29 mouse cellular contexts compared by ENCODE assay signal in the genomic region with DNA sequence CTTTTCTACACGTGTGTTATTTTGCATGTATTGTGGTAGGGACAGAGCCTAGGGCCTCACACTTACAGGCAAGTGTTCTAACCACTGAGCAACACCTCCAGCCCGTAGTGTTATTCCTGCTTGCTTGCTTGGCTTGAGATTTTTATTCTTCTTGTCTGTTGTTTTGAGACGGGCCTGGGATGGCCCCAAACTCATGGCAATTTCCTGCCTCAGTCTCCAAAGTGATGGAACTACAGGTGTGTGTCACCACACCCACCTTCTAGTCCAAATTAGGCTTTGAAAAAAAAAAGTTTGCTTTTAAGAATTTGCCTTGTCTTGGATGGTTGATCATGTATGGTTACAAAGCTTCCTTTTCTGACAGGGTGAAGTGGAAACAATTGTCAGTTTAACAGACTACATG. TPM values are rescaled to one million over a fixed set of nuclear protein-coding genes. Genes with fewer than 3 reads are reported as not detected.
DNase-seq lines count a peak whose midpoint lies in the region; ATAC-seq and TF ChIP-seq lines count a peak whose summit lies in the region.
"Had no signal": no experiment of that assay in that cellular context is flagged by ENCODE, and none has a peak within 500 bp of the region (broad histone marks: within the 10 kb centered on the region; RNA-seq: fewer than 3 reads in every experiment).

No protein-coding gene starts in this region.

- peaks cover 98% of the 10 kb centered on the region for H3K4me1 ChIP-seq in heart, embryonic 10.5 days
- peaks cover 88% of the 10 kb centered on the region for H3K4me1 ChIP-seq in liver, embryonic 15.5 days (replicated peaks)
- peaks cover 19% of the 10 kb centered on the region for H3K4me1 ChIP-seq in liver, embryonic 11.5 days (replicated peaks; ENCODE audit: control insufficient read depth, insufficient read depth, low read length)
- peaks cover 31% of the 10 kb centered on the region for H3K4me1 ChIP-seq in bone marrow, adult 2 months (ENCODE audit: control insufficient read depth, insufficient read depth, low read length)
- no peaks in the 10 kb centered on the region for H3K4me1 ChIP-seq in forebrain, postnatal 0 days (ENCODE audit: insufficient read depth)

- H3K4me3 ChIP-seq in heart, embryonic 10.5 days = no peak overlapping the region
- no peak overlapping the region for H3K4me3 ChIP-seq in liver, embryonic 15.5 days (replicated peaks)
- H3K4me3 ChIP-seq in liver, embryonic 11.5 days (ENCODE audit: low read depth, low read length) = no peak overlapping the region
- H3K4me3 ChIP-seq in bone marrow, adult 2 months (replicated peaks; ENCODE audit: control insufficient read depth, low read depth, low read length) = no peak overlapping the region
- no peak overlapping the region for H3K4me3 ChIP-seq in forebrain, postnatal 0 days (ENCODE audit: low read depth, low read length)
- H3K4me3 ChIP-seq: embryonic facial prominence, embryonic 13.5 days; forebrain, embryonic 10.5 days; forebrain, embryonic 15.5 days; heart, embryonic 13.5 days; hindbrain, embryonic 13.5 days; left cerebral cortex, adult 2 months; limb, embryonic 12.5 days had no signal

- peak overlapping the region; percentile 78; the same call in 1 of the 2 replicates for H3K27ac ChIP-seq in heart, embryonic 10.5 days
- peak overlapping the region; percentile 33; the same call in 1 of the 2 replicates for H3K27ac ChIP-seq in liver, embryonic 15.5 days (replicated peaks)
- no peak overlapping the region for H3K27ac ChIP-seq in liver, embryonic 11.5 days (ENCODE audit: low read depth, low read length)
- peak overlapping the region; percentile 92 for H3K27ac ChIP-seq in bone marrow, adult 2 months (ENCODE audit: control insufficient read depth, insufficient read depth, low read depth, low read length, poor library complexity)
- H3K27ac ChIP-seq in forebrain, postnatal 0 days (ENCODE audit: low read depth, low read length) = no peak overlapping the region
- H3K27ac ChIP-seq: embryonic facial prominence, embryonic 13.5 days; forebrain, embryonic 10.5 days; forebrain, embryonic 15.5 days; hindbrain, embryonic 13.5 days; liver, embryonic 14.5 days had no signal

- H3K36me3 ChIP-seq in heart, embryonic 10.5 days = 0 out of 2 replicates have a peak, but pooled peaks cover 4% of the 10 kb centered on the region
- peaks cover 3% of the 10 kb centered on the region; the same call in 1 of the 2 replicates for H3K36me3 ChIP-seq in liver, embryonic 15.5 days (replicated peaks)
- H3K36me3 ChIP-seq in liver, embryonic 11.5 days (ENCODE audit: control insufficient read depth, insufficient read depth, low read length) = no peaks in the 10 kb centered on the region
- peaks cover under 1% of the 10 kb centered on the region; the same call in 1 of the 2 replicates for H3K36me3 ChIP-seq in forebrain, postnatal 0 days (ENCODE audit: insufficient read depth)
- H3K36me3 ChIP-seq: forebrain, embryonic 10.5 days; G1E had no signal

- no peak for TF ChIP-seq CTCF in bone marrow, adult 2 months (IDR thresholded peaks at IDR 0.05; ENCODE audit: control insufficient read depth, insufficient read depth, low read length)
- no peak for TF ChIP-seq CTCF in forebrain, postnatal 0 days (IDR thresholded peaks at IDR 0.05; ENCODE audit: low read depth)

- H3K9me3 ChIP-seq in heart, embryonic 10.5 days = no peaks in the 10 kb centered on the region
- H3K9me3 ChIP-seq in liver, embryonic 15.5 days (replicated peaks) = no peaks in the 10 kb centered on the region
- no peaks in the 10 kb centered on the region for H3K9me3 ChIP-seq in liver, embryonic 11.5 days (ENCODE audit: control insufficient read depth, low read length)
- H3K9me3 ChIP-seq in forebrain, postnatal 0 days (ENCODE audit: low read length) = no peaks in the 10 kb centered on the region
- H3K9me3 ChIP-seq: embryonic facial prominence, embryonic 13.5 days; forebrain, embryonic 10.5 days; forebrain, embryonic 15.5 days; G1E; heart, embryonic 13.5 days; hindbrain, embryonic 13.5 days; limb, embryonic 12.5 days had no signal

- H3K4me2 ChIP-seq in liver, embryonic 15.5 days = no peak overlapping the region
- H3K4me2 ChIP-seq in liver, embryonic 11.5 days = no peak overlapping the region
- no peak overlapping the region for H3K4me2 ChIP-seq in forebrain, postnatal 0 days (ENCODE audit: low read depth)
- H3K4me2 ChIP-seq: embryonic facial prominence, embryonic 13.5 days; forebrain, embryonic 15.5 days; heart, embryonic 13.5 days; hindbrain, embryonic 13.5 days; limb, embryonic 12.5 days; midbrain, embryonic 11.5 days had no signal

- ATAC-seq in liver, embryonic 15.5 days (ENCODE audit: insufficient read depth) = no peak
- ATAC-seq in liver, embryonic 11.5 days (replicated peaks; ENCODE audit: low FRiP score) = no peak
- no peak for ATAC-seq in forebrain, postnatal 0 days
- ATAC-seq: intestine, postnatal 0 days; midbrain, embryonic 16.5 days had no signal

- TF ChIP-seq POLR2A in bone marrow, adult 2 months (IDR thresholded peaks at IDR 0.05; ENCODE audit: borderline replicate concordance, control insufficient read depth, low read depth, low read length) = no peak

- DNase-seq in heart, embryonic 10.5 days (ENCODE audit: low spot score) = no peak
- DNase-seq in heart, adult 11 months = no peak
- no peak for DNase-seq in liver, embryonic 11.5 days (ENCODE audit: low spot score)
- peak; percentile 91 for DNase-seq in A20 (ENCODE audit: low read depth, low spot score)
- no peak for DNase-seq in forebrain, postnatal 0 days
- DNase-seq in urinary bladder, adult 2 months (ENCODE audit: low spot score) = no peak
- DNase-seq: adrenal gland, adult 8-10 months; cerebellum, adult 11 months; cerebellum, adult 9-11 months; gastrocnemius, postnatal 10 days; heart, postnatal 4 days; kidney, adult 9 months; kidney, postnatal 14 days; thymus, adult 2 months; thymus, postnatal 36 days had no signal

- WGBS in heart, embryonic 10.5 days = 81% methylated on average over 3 of the region's 3 CpGs
- 54% methylated on average over 3 of the region's 3 CpGs for WGBS in liver, embryonic 15.5 days (ENCODE audit: insufficient replicate concordance)
- 72% methylated on average over 3 of the region's 3 CpGs for WGBS in liver, embryonic 11.5 days
- 58% methylated on average over 3 of the region's 3 CpGs for WGBS in bone marrow, adult 2 months
- WGBS in forebrain, postnatal 0 days = 79% methylated on average over 3 of the region's 3 CpGs

- H3K9ac ChIP-seq in liver, embryonic 15.5 days = no peak overlapping the region
- H3K9ac ChIP-seq in liver, embryonic 11.5 days (ENCODE audit: low read depth, low read length) = no peak overlapping the region
- H3K9ac ChIP-seq in forebrain, postnatal 0 days = no peak overlapping the region
- H3K9ac ChIP-seq: embryonic facial prominence, embryonic 13.5 days; forebrain, embryonic 15.5 days; heart, embryonic 13.5 days; hindbrain, embryonic 13.5 days; limb, embryonic 12.5 days; liver, embryonic 14.5 days had no signal

- H3K27me3 ChIP-seq in heart, embryonic 10.5 days (ENCODE audit: insufficient read depth, poor library complexity, severe bottlenecking) = no peaks in the 10 kb centered on the region
- H3K27me3 ChIP-seq in liver, embryonic 15.5 days = no peaks in the 10 kb centered on the region
- H3K27me3 ChIP-seq in liver, embryonic 11.5 days (replicated peaks; ENCODE audit: control insufficient read depth, insufficient read depth, low read length) = no peaks in the 10 kb centered on the region
- no peaks in the 10 kb centered on the region for H3K27me3 ChIP-seq in forebrain, postnatal 0 days (ENCODE audit: insufficient read depth, low read length)
- H3K27me3 ChIP-seq: embryonic facial prominence, embryonic 13.5 days; forebrain, embryonic 15.5 days; heart, embryonic 13.5 days; hindbrain, embryonic 13.5 days; limb, embryonic 12.5 days had no signal

RNA-seq across cellular contexts. Expression of gene Sh3bp5, which starts 19.5 kb away (rescaled TPM):
- polyA plus RNA-seq in heart, embryonic 10.5 days (2016; fragmentation: Nextera tagmentation; extraction: Ambion mirVana) = 26.5 and 30.1 TPM in 2 replicates
- polyA plus RNA-seq in liver, embryonic 15.5 days (2015; fragmentation: Nextera tagmentation; extraction: Ambion mirVana) = 16.9 and 21.5 TPM in 2 replicates
- 15.0 and 17.3 TPM in 2 replicates for polyA plus RNA-seq in liver, embryonic 11.5 days (2014; fragmentation: Nextera tagmentation; extraction: Ambion mirVana)
- 14.6 and 24.0 TPM in 2 replicates for polyA plus RNA-seq in bone marrow, adult 2 months (2011; ENCODE audit: insufficient read depth, insufficient read length, low replicate concordance, missing spikeins)
- total RNA-seq in forebrain, postnatal 0 days (2014; rRNA removed) = 58.2 and 67.9 TPM in 2 replicates
- polyA plus RNA-seq in forebrain, postnatal 0 days (2015; fragmentation: Nextera tagmentation; extraction: Ambion mirVana) = 132 and 165 TPM in 2 replicates
- polyA plus RNA-seq in urinary bladder, adult 2 months (2012; rRNA removed) = 36.1 and 37.0 TPM in 2 replicates

Comparison
In these comparisons a context has a peak if more than half of its experiments do, and no peak if none do; other contexts are left out.
1. H3K27ac ChIP-seq: peak in heart, embryonic 10.5 days (single experiment), liver, embryonic 15.5 days (single experiment) and bone marrow, adult 2 months (single experiment); none in liver, embryonic 11.5 days (single experiment) and forebrain, postnatal 0 days (single experiment).